Mouse (Mus musculus): ENCODE measurements around the gene Lyplal1. TPM values are rescaled to one million over a fixed set of nuclear protein-coding genes. Genes with fewer than 3 reads are reported as not detected.

The Lyplal1 gene
- total RNA-seq (2022): 10 to 100 TPM in 2 of 4 experiments, 1 to 10 TPM in 2; 8.9 to 11.9 (median 9.7) TPM

GRCm38 (mm10) chr1:186116701-186117488, at the start of gene Lyplal1:
TSS of gene Lyplal1 (minus strand) at chr1:186117310.
- DNase-seq (ENCODE audit: low spot score in 2 of 2): peak; percentile 92 to 93

GRCm38 (mm10) chr1:186163616-186164015, 46.5 kb upstream of the Lyplal1 start:
- no peak for DNase-seq (ENCODE audit: low spot score in 2 of 2)

- DNase-seq (ENCODE audit: low spot score in 2 of 2): no peak
These were observed 46.1 kb upstream of the Lyplal1 start for GRCm38 (mm10) chr1:186163206-186163605.

DNA sequence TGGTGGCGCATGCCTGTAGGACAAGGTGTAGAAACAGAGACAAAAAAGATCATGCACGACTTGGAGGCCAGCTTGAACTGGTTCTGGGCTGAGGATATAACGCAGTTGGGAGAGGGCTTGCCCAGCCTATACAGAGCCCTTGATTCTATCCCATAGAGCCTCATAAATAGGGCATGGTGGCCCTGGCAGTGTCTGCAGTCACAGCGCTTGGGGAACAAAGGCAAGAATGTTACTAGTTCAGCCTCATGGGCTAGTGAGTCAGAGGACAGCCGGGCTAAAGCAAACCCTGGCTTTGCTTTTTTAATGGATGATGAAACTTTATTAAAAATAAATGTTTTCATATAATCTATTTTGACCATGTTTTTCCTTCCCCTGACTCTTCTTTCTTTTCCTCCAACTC, 33.3 kb upstream of the Lyplal1 start:
- DNase-seq (ENCODE audit: low spot score in 2 of 2): no peak

- no peak for DNase-seq (ENCODE audit: low spot score in 2 of 2)
These were observed 28.3 kb upstream of the Lyplal1 start for GRCm38 (mm10) chr1:186145444-186145843.

DNA sequence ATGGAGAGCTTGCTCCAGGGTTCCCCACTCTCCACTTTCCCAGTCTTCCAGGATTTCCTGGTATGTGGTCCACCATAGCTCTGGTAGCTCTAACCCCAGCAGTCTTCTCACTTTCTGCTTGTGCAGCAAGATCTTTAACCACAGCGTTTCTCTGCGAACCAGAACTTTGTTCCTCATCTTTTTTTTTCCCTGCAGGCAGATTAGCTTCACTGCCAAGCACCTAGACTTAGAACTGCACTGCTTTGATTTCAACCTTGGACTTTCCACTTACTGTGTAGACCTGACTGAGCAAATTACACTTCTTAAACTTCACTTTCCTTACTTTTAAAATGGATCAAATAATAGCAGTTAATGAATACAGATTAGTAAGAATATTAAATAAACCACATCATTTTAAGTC, 23.1 kb upstream of the Lyplal1 start:
- DNase-seq (ENCODE audit: low spot score in 2 of 2): no peak

- no peak for DNase-seq (ENCODE audit: low spot score in 2 of 2)
These were observed 20.8 kb upstream of the Lyplal1 start for GRCm38 (mm10) chr1:186137873-186138272.

DNA sequence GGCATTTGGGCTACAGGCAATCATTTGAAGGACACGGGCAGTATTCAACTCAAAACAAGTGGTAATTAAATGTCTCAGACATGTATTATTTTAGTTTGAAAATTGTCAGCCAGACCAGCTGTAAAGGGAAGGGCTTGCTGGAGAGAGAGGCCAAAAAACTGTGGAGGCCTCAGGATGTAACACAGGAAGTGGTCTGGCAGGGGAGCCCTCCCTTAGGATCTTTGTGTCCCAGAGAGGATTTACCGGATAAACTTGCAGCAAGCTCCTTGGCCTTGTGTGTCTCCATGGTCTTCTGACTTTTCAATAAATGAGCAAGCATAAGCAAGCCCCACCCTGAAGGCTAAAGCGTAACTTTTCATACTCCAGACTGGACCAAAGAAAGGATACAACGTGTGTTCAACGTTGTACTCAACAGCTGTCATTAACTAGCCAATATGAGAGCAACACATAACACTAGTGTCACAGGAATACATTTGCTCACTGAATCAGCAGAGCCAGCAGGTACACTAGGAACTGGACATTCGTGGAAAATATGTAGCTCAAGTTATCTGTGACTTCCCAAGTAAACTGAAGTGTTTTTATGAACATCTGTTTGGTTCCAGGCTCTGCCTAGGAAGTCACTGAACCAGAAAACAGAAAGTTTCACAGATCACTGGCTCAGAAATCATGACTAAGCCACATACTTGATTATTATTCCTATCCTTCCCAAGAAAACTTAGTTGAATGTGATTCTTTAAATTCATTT, 19.7 kb upstream of the Lyplal1 start:
- no peak for DNase-seq (ENCODE audit: low spot score in 2 of 2)

GRCm38 (mm10) chr1:186131465-186131864, 14.4 kb upstream of the Lyplal1 start:
- DNase-seq (ENCODE audit: low spot score in 2 of 2): no peak

DNA sequence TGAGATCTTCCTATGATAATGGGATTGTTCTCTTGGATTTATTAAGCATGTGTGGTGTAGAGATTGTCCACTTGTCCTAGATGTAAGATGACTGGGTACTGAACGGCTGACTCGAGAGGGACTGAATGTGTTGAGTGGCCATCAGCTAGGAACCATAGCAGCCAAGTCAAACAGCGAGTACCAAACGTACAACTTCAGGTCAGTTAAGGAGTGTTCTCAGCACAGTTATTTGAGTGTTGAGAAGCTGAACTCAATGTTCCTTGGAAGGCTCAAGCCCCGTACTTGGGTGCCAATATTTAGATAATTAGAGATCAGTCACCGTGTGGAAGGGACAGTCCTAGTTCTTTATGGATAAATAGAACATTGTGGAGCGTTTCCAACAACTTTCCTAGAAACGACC, 11.8 kb upstream of the Lyplal1 start:
- DNase-seq (ENCODE audit: low spot score in 2 of 2): no peak

- no peak for DNase-seq (ENCODE audit: low spot score in 2 of 2)
These were observed 9.3 kb upstream of the Lyplal1 start for GRCm38 (mm10) chr1:186126313-186126862.

DNA sequence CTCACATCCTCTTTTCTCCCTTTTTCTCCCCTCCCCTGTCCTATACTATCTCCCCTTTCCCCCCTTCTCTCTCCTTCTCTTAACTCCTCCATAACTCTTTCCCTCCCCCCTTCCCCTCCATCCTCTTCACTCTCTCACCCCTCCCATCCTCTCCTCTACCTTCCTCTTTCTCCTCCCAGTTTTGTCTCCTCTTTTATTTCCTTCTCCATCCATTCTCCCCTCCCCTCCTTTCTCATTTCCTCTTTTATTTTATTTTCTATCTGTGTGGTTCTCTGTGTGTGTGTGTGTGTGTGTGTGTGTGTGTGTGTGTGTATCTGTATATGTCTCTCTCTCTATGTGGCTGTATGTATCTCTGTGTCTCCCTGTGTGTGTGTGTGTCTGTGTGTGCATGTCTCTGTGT, 6.6 kb upstream of the Lyplal1 start:
- no peak for DNase-seq (ENCODE audit: low spot score in 2 of 2)

GRCm38 (mm10) chr1:186119856-186120255, 2.7 kb upstream of the Lyplal1 start:
- DNase-seq (ENCODE audit: low spot score in 2 of 2): no peak

DNA sequence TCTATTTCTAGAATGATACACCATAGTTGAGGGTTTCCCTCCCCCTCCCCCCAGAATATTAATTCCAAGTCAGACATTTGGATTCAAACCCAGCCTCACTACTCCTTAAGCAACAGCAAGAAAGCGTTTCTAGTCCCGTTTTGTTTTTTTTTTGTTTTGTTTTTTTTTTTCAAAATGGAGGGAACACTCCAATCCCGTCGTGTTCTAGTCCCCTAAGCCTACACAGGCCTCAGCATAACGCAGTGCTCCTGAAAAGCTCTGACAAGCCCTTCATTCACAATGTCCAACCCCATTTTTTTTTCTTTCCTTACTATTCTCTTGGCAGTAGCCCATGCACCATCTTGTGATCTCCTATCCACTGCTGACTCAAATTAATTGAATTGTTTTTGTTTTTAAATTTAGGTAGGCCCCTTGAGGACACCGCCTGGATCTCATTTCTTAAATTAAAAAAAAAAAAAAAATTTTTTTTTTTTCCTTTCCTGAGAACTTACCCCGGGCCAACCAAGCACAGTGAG, 967 bp downstream of the Lyplal1 start:
- no peak for DNase-seq (ENCODE audit: low spot score in 2 of 2)

DNA sequence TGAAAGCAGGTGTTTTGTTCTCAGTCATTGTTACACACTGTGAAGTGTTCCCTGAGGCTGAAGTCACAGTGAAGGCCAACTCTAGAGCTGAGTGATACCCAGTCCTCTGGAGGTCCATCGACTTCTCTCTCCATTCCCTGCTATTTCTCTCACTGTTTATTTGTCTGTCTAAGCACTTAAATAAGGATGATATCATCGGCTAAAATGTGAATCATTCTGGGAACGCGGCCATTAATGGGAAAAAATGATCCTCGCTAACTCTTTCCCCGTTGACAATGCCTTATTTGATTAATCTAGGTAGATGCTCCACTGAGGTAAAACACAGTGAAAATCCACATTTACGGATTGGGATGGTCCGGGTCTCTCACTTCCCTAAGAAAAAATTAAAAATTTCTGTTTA, 14.8 kb downstream of the Lyplal1 start:
- no peak for DNase-seq (ENCODE audit: low spot score in 2 of 2)

GRCm38 (mm10) chr1:186066266-186066897, 50.7 kb downstream of the Lyplal1 start:
- DNase-seq (ENCODE audit: low spot score in 2 of 2): no peak

GRCm38 (mm10) chr1:186060041-186060440, 57.1 kb downstream of the Lyplal1 start:
- DNase-seq (ENCODE audit: low spot score in 2 of 2): no peak

GRCm38 (mm10) chr1:186054227-186054626, 62.9 kb downstream of the Lyplal1 start:
- DNase-seq (ENCODE audit: low spot score in 2 of 2): no peak

DNA sequence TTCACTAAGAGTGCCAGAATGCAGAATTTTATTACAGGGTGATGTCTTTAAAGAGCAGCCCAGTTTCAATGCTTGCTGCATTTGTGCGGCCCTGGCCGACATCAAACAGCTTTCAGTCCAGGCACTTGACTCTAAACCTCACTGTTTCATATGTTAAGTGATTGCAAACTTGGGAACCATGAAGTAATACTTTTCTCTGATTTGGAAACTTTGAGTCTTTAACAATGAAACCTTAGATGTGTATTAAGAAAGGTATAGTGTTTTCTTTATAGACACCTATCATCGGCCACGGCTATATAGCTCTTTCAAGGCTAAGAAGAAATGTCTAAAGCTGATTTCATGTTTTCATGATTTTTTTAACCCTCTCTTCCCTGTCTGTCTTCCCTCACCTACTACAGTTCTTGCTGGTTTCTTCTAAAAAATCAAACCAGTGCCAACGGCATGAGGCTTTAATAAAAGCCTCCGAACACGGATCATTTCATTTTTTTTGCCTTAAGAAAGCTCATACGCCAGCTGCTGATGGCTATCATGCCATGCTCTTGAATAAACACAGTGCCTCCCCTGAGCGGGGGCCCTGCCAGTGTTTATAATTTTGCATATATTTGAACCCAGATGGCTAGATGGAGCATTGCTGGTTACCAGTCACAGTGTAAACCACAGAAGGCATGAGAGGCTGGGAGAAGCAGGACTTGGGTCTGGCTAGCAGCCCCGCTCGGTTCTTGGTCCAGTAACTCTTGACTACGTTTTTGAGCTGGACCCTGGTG, 63.6 kb downstream of the Lyplal1 start:
- no peak for DNase-seq (ENCODE audit: low spot score in 2 of 2)

DNA sequence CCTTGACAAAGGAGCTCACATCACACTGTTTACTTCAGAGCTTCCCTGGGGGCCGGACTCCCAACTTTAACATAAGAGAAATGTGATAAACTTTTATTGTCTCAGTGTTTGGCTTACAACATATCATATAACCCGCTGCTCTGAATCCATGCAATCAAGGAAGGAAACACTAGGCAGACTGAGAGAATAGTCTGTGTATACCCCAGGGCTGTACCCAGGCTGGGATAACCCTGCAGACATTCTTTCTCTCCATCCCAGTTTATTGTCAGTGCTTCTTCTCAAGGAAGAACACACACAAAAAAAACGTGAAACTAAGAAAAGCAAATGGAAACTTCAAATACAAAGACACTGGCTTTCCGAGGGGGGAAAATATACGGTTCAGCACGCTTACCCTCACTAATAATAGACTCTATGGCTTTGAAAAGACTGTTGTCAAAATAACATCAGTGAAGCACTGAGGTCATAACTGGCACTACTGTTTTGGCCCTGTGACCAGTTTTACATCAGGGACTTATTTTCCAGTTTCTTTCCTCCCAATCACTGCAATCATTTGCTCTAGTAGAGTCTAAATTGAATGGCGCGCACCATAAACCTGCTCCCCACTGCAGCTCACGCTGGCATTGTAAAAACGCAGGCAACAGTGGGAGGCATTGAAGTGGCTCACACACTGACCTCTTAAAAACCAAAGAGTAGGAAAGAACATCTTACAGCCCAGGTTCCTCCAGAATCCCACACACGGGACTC, 73.2 kb downstream of the Lyplal1 start:
- no peak for DNase-seq (ENCODE audit: low spot score in 2 of 2)
